Mouse (Mus musculus) CH12.LX (cell line): ENCODE measurements around the gene Rtn4ip1. TPM values are rescaled to one million over a fixed set of nuclear protein-coding genes. Genes with fewer than 3 reads are reported as not detected.

ENCODE experiments used
- DNase-seq: peaks from one replicate; pipeline ENCODE4 v3.0.0-alpha.2; 2013; ENCODE audit errors: extremely low read depth
- H3K27ac ChIP-seq: 2 replicates; pipeline ENCODE4 v1.5.1; 2012; ENCODE audit warnings: low read depth, mild to moderate bottlenecking, control low read depth, moderate library complexity; ENCODE audit not compliant: insufficient read depth
- H3K27me3 ChIP-seq: replicated peaks from 2 replicates; pipeline ENCODE3; 2012; ENCODE audit warnings: inconsistent platforms
- H3K36me3 ChIP-seq, 2 experiments: replicated peaks in 1 of 2; 2 replicates each; pipeline versions ENCODE3 to v1.6.1; 2012; ENCODE audit warnings: inconsistent platforms in 1 of 2, low read length in 1 of 2, mild to moderate bottlenecking in 1 of 2, mixed read lengths in 1 of 2, moderate library complexity in 1 of 2; ENCODE audit not compliant: control insufficient read depth in 1 of 2, insufficient read depth in 1 of 2
- H3K4me1 ChIP-seq, 2 experiments: 2 replicates each; pipeline ENCODE4 v1.6.1; 2012; ENCODE audit warnings: inconsistent platforms in 1 of 2, moderate library complexity in 1 of 2; ENCODE audit not compliant: insufficient read depth in 2 of 2, control insufficient read depth in 1 of 2
- H3K4me2 ChIP-seq: 2 replicates; pipeline ENCODE4 v1.6.1; 2012; ENCODE audit warnings: low read depth, mild to moderate bottlenecking, control low read depth; ENCODE audit not compliant: poor library complexity, insufficient read depth, severe bottlenecking
- H3K4me3 ChIP-seq, 3 experiments: fragments of 150-350 bp in 1 of 3; sonication (generic) in 1 of 3; replicated peaks in 1 of 3; 2 replicates each; pipeline versions ENCODE3 to v1.5.1; 2011 to 2012; ENCODE audit warnings: low read depth in 2 of 3, low read length in 2 of 3, mild to moderate bottlenecking in 2 of 3, moderate library complexity in 2 of 3, control low read depth in 1 of 3, improper control_type of control experiment in 1 of 3, inconsistent platforms in 1 of 3, mixed read lengths in 1 of 3; ENCODE audit not compliant: poor library complexity in 1 of 3
- H3K79me2 ChIP-seq: replicated peaks from 2 replicates; pipeline ENCODE4 v1.6.1; 2012; ENCODE audit warnings: mild to moderate bottlenecking, moderate library complexity; ENCODE audit not compliant: control insufficient read depth, poor library complexity, insufficient read depth, severe bottlenecking; ENCODE audit errors: extremely low read depth
- H3K9ac ChIP-seq: 2 replicates; pipeline ENCODE4 v1.6.1; 2012; ENCODE audit warnings: low read depth, mild to moderate bottlenecking, control low read depth, moderate library complexity; ENCODE audit not compliant: insufficient read depth
- H3K9me3 ChIP-seq: replicated peaks from 2 replicates; pipeline ENCODE3; 2012; ENCODE audit warnings: low read length, inconsistent platforms, mixed read lengths
- BHLHE40 ChIP-seq: IDR thresholded peaks from 2 replicates; pipeline ENCODE4 v1.6.1; 2011; ENCODE audit warnings: mild to moderate bottlenecking, low read depth, low read length, improper control_type of control experiment
- CHD1 ChIP-seq: IDR thresholded peaks from 2 replicates; pipeline ENCODE4 v1.6.1; 2012; ENCODE audit warnings: low read depth, low read length, improper control_type of control experiment, inconsistent platforms
- E2F4 ChIP-seq: IDR thresholded peaks from 2 replicates; pipeline ENCODE4 v1.6.1; 2011; ENCODE audit warnings: low read depth, low read length, improper control_type of control experiment; ENCODE audit not compliant: insufficient replicate concordance
- ELF1 ChIP-seq: IDR thresholded peaks from 2 replicates; pipeline ENCODE4 v1.6.1; 2014; ENCODE audit warnings: low read depth, mild to moderate bottlenecking, inconsistent platforms, low read length, improper control_type of control experiment
- EP300 ChIP-seq: IDR thresholded peaks from 2 replicates; pipeline ENCODE4 v1.6.1; 2011; ENCODE audit warnings: low read length, improper control_type of control experiment
- IRF4 ChIP-seq: IDR thresholded peaks from 2 replicates; pipeline ENCODE4 v1.6.1; 2014; ENCODE audit warnings: low read depth, mild to moderate bottlenecking, inconsistent platforms, low read length, improper control_type of control experiment
- JUN ChIP-seq: IDR thresholded peaks from 2 replicates; pipeline ENCODE4 v1.6.1; 2011; ENCODE audit warnings: low read depth, mild to moderate bottlenecking, low read length, improper control_type of control experiment, moderate library complexity; ENCODE audit not compliant: insufficient read depth
- JUND ChIP-seq: conservative IDR thresholded peaks from 2 replicates; pipeline ENCODE4 v1.6.1; 2011; ENCODE audit warnings: low read depth, low read length, improper control_type of control experiment
- KAT2A ChIP-seq: IDR thresholded peaks from 2 replicates; pipeline ENCODE4 v1.6.1; 2012; ENCODE audit warnings: low read length, improper control_type of control experiment, inconsistent platforms; ENCODE audit not compliant: insufficient replicate concordance
- MAFK ChIP-seq: IDR thresholded peaks from 2 replicates; pipeline ENCODE4 v1.6.1; 2011; ENCODE audit warnings: low read length, improper control_type of control experiment; ENCODE audit not compliant: insufficient replicate concordance
- MAX ChIP-seq: IDR thresholded peaks from 2 replicates; pipeline ENCODE4 v1.6.1; 2011; ENCODE audit warnings: low read length, improper control_type of control experiment
- MAZ ChIP-seq: IDR thresholded peaks from 2 replicates; pipeline ENCODE4 v1.6.1; 2012; ENCODE audit warnings: low read depth, mild to moderate bottlenecking, inconsistent platforms, low read length, improper control_type of control experiment, moderate library complexity
- MEF2A ChIP-seq: IDR thresholded peaks from 2 replicates; pipeline ENCODE4 v1.6.1; 2014; ENCODE audit warnings: low read depth, mild to moderate bottlenecking, inconsistent platforms, low read length, improper control_type of control experiment, borderline replicate concordance
- MXI1 ChIP-seq: IDR thresholded peaks from 2 replicates; pipeline ENCODE4 v1.6.1; 2011; ENCODE audit warnings: mild to moderate bottlenecking, low read depth, low read length, improper control_type of control experiment
- NRF1 ChIP-seq: IDR thresholded peaks from 2 replicates; pipeline ENCODE4 v1.6.1; 2014; ENCODE audit warnings: low read depth, mild to moderate bottlenecking, inconsistent platforms, low read length, improper control_type of control experiment, moderate library complexity
- POLR2A ChIP-seq: IDR thresholded peaks from 2 replicates; pipeline ENCODE4 v1.6.1; 2011; ENCODE audit warnings: low read depth, mild to moderate bottlenecking, improper control_type of control experiment, low read length
- RAD21 ChIP-seq: IDR thresholded peaks from 2 replicates; pipeline ENCODE4 v1.6.1; 2011; ENCODE audit warnings: low read depth, mild to moderate bottlenecking, low read length, improper control_type of control experiment, moderate library complexity
- SIN3A ChIP-seq: IDR thresholded peaks from 2 replicates; pipeline ENCODE4 v1.6.1; 2012; ENCODE audit warnings: low read length, improper control_type of control experiment, inconsistent platforms
- TBP ChIP-seq: conservative IDR thresholded peaks from 2 replicates; pipeline ENCODE4 v1.6.1; 2011; ENCODE audit warnings: low read depth, low read length, improper control_type of control experiment
- TCF12 ChIP-seq: IDR thresholded peaks from 2 replicates; pipeline ENCODE4 v1.6.1; 2014; ENCODE audit warnings: low read depth, mild to moderate bottlenecking, inconsistent platforms, low read length, improper control_type of control experiment
- USF1 ChIP-seq: IDR thresholded peaks from 2 replicates; pipeline ENCODE4 v1.6.1; 2014; ENCODE audit warnings: low read depth, mild to moderate bottlenecking, inconsistent platforms, low read length, improper control_type of control experiment
- ZC3H11A ChIP-seq: IDR thresholded peaks from 2 replicates; pipeline ENCODE4 v1.6.1; 2012; ENCODE audit warnings: low read depth, mild to moderate bottlenecking, inconsistent platforms, low read length, improper control_type of control experiment
- ZNF384 ChIP-seq: IDR thresholded peaks from 2 replicates; pipeline ENCODE4 v1.6.1; 2012; ENCODE audit warnings: low read depth, low read length, improper control_type of control experiment, inconsistent platforms
- dilution Hi-C: fragments of 300-500 bp; cut with MboI; formaldehyde crosslinking; loops from 2 replicates; pipeline ENCODE4 v1.14.3; 2020; ENCODE audit warnings: low sequenced_read_pairs; ENCODE audit not compliant: extremely low pct_unique_long_range_greater_than_20kb, extremely low pct_ligation_motif_present
- in situ Hi-C: fragments of 300-500 bp; cut with MboI; formaldehyde crosslinking; loops from 3 replicates; pipeline ENCODE4 v1.14.3; 2019; ENCODE audit warnings: low sequenced_read_pairs, low pct_ligation_motif_present, low pct_unique_long_range_greater_than_20kb, mixed read lengths
- polyA plus RNA-seq: library from polyadenylated mRNA; unstranded; fragments of >175 nt; gene quantifications from 2 replicates; pipeline ENCODE4 v1.2.1, GENCODE M21; 2012; ENCODE audit warnings: low read depth; ENCODE audit not compliant: insufficient read length
- total RNA-seq, 2 experiments: library from RNA; depleted of rRNA; stranded (reverse); fragments of 300-350 nt in 1 of 2; fragments of >200 nt in 1 of 2; gene quantifications; 2 replicates each; pipeline ENCODE4 v1.2.3; 2012 to 2014

Gene Rtn4ip1
- total and polyA plus RNA-seq, 3 experiments = 11.5 to 68.3 (median 24.7) TPM

DNA sequence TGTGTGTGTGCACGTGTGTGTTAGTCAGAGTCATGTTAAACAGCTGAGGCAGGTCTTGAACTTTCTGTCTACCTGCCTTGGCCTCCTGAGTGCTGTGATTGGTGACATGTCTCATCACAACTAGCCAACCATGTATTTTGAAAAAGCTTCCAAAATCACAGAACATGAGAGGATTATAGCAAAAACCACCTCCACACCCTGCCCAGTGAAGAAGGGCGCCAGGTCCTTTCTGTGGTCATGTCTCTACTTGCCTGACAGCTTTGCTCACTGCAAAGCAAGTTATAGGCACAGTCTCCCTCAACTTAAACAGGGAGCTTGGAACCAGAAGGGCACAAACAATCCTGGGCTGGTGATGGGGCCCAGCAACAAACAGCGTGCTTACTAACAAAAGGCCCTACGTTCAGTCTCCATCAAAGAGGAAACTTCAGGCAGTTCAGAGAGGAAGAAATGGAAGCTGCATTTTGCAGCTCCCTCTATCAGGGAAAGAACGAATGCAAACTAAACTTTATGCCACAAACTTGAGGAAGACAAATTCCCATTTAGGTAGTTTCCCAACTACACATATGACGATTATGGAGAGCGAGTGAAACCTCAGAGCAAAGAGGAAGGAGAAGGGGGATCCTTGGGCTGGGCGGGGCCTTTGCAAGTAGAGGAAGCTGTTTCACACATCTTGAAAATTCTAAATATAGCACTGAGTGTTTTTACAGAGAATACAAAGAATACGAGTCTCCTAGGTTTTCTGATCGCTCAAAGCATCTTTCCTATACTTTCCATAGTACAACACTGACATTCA, 94.4 kb downstream of the Rtn4ip1 start:
- peaks cover 17 to 31% of the 10 kb centered on the region in 2 experiments for H3K36me3 ChIP-seq
- peak; percentile 80 for DNase-seq
- peaks cover 17 to 41% of the 10 kb centered on the region in 2 experiments for H3K4me1 ChIP-seq
- TF ChIP-seq NRF1 = no peak
- TF ChIP-seq BHLHE40 = peak; percentile 61
- peak; percentile 68 for TF ChIP-seq EP300
- peak; percentile 45 for TF ChIP-seq JUN
- TF ChIP-seq ELF1 = peak; percentile 48
- peak; percentile 39; the same call in 1 of the 2 replicates for TF ChIP-seq POLR2A
- TF ChIP-seq ZC3H11A = no peak
- 0 out of 2 replicates have a peak, but pooled peaks have one; percentile 9 for TF ChIP-seq TBP
- peak; percentile 25; the same call in 1 of the 2 replicates for TF ChIP-seq SIN3A
- no peak for TF ChIP-seq E2F4
- peak; percentile 89 for TF ChIP-seq IRF4
- no peak for TF ChIP-seq KAT2A
- TF ChIP-seq USF1 = no peak
- TF ChIP-seq RAD21 = no peak
- TF ChIP-seq TCF12 = peak; percentile 35; the same call in 1 of the 2 replicates
- TF ChIP-seq CHD1 = peak; percentile 92
- 0 out of 2 replicates have a peak, but pooled peaks have one; percentile 31 for TF ChIP-seq MXI1
- TF ChIP-seq MAZ = 0 out of 2 replicates have a peak, but pooled peaks have one; percentile 32
- TF ChIP-seq MAX = 0 out of 2 replicates have a peak, but pooled peaks have one; percentile 12
- peak; percentile 93 for TF ChIP-seq MEF2A
- peak; percentile 45; the same call in 1 of the 2 replicates for TF ChIP-seq JUND
- no peak; the same call in 1 of the 2 replicates for TF ChIP-seq ZNF384
- peak; percentile 35; the same call in 1 of the 2 replicates for TF ChIP-seq MAFK
- H3K27me3 ChIP-seq = no peaks in the 10 kb centered on the region
- H3K9me3 ChIP-seq = peaks cover 4% of the 10 kb centered on the region
- H3K27ac ChIP-seq = peak overlapping the region; percentile 62
- dilution Hi-C loops = no loop called here
- H3K4me3 ChIP-seq = peak overlapping the region in 1 of 3 experiments; percentile 14
- H3K79me2 ChIP-seq = no peaks in the 10 kb centered on the region
- H3K9ac ChIP-seq = no peak overlapping the region
- peak overlapping the region; percentile 43 for H3K4me2 ChIP-seq
- in situ Hi-C loops = no loop called here
